Mouse (Mus musculus): ENCODE results near the gene Gadd45gip1.
"Not testable (repeated sequence)": the region's sequence is repeated elsewhere in the genome, so short reads cannot be mapped to it uniquely, and the experiment has no call there.

The Gadd45gip1 gene

GRCm38 (mm10) chr8:84797971-84798370 is 33.4 kb upstream of the Gadd45gip1 start:
- DNase-seq: no peak

DNA sequence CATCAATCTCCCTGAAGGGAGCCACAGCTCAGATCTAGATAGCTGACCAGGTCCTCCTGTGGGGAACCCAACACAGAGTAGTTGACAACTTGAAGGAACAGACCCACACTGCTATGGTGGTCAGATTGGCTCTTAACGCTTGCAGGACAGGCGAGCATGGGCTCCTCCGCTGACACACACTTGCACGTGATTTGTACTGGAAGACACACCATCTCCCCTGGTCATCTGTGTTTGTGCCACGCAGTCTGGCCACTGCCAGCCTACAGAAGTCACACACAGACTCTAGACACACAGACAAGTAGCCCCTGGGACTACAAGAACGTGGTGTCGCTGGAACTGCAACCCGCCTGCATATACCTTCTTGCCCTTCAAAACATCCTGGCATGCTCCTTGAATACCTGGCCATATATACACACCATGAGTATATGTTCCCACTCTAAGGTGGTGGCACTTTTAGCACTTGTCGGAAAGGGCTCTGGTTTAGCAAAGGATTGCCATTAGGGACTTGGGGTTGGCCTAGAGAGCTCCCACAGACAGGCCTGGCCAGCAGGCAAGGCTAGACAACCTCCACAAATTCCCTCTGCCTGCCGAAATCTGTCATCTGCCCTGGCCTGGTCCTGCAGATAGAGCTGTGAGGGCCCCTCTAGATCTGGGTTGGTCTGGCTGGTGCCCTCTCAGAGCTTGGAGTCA is 32.7 kb upstream of the Gadd45gip1 start:
- DNase-seq: no peak

GRCm38 (mm10) chr8:84799136-84799931 is 32.0 kb upstream of the Gadd45gip1 start:
- DNase-seq: peak; percentile 27 to 31

GRCm38 (mm10) chr8:84799999-84800831 is 31.1 kb upstream of the Gadd45gip1 start, which contains the start of gene Nfix:
Gene Nfix (minus strand): TSS chr8:84800344.
- DNase-seq: peak; percentile 52 to 57

- DNase-seq: no peak
Observed at GRCm38 (mm10) chr8:84806031-84806430, 25.3 kb upstream of the Gadd45gip1 start.

DNA sequence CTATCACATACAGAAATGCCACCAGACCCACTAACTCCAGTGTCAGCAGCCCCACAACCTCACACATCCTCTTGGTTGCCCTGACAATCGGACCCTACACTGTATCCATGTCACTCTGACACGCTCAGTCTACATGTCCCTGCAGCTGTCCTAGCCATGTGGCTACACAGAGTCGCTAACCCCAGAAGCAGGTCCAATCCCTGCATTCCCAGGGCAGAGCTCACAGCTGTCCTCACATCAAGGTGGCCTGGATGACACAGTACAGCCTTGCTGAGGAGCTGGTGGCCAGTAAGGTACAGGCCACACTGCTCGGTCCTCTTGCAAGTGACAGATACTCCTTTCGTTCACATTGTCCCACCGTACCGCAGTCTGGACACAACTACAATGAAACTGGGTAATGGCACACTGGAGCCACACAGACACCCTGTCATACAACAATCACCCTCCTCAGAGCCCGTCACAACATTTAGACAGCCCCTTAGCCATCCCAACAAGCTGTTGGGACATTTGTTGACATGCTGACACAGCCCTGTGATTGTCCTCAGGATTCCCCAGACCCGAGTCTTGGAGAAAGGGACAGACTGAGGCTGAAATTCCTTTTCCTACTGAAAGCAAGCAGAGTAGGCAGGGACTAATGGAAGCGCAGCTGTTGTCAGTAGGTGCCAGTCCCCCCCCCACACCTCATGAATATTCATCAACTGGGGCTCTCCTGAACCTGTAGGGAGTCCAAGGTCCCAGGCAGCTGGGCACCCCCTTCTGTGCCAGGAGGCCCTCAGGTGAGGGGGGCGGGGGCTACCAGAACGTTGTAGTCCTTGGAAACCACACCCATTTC is 22.0 kb upstream of the Gadd45gip1 start:
- DNase-seq: no peak

- DNase-seq: no peak
Observed at GRCm38 (mm10) chr8:84809941-84810280, 21.4 kb upstream of the Gadd45gip1 start.

GRCm38 (mm10) chr8:84810896-84811295 is 20.4 kb upstream of the Gadd45gip1 start:
- peak; percentile 96 for DNase-seq

- DNase-seq: no peak
Observed at GRCm38 (mm10) chr8:84811303-84811702, 20.0 kb upstream of the Gadd45gip1 start.

DNA sequence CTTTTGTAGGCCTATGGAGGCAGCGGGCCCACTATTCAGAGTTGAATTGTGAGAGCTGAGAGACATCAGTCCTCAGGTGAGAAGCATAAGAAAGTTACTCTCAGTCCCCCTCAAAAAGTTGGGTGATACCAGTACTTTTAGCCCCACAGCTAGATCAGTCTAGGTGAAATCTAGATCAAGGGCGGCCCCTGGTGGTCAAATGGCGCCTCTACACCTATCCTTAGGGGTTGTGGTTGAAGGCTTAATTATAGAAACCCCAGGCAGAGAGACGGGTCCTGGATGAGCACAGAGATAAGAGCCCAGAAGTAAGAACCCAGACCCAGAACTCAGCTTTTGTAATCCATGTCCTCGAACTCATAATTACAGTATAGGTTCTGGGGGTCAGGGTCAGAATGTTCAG is 18.3 kb upstream of the Gadd45gip1 start:
- peak; percentile 91 to 93 for DNase-seq

DNA sequence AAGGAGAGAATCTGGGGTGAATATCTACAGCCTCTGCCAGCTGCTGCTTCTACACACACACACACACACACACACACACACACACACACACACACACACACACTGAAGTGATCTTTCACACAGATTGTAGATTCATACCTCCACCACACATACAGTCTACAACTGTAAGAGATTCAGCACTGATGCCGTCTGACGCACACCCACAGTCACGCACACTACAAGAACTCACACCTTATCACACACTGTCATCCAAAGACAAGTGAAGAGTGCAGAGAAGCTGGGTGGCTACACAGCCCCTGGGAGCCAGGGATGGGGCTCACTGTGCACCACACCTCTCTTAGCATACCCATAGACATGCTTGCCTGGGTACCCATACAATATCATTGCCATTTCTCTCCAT is 17.5 kb upstream of the Gadd45gip1 start:
- DNase-seq: no peak

DNA sequence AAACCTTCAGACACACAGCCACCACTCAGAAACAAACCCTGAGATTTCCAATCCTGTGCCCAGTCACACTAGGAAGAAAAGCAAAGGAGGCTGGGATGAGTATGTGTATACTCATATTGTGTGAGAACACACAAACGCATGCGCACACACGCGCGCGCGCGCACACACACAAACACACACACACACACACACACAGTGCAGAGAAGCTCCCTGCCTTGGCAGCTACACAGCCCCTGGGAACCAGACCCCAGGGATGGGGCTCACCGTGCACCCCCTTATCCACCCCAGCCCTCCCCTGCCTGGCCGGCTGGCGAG is 17.1 kb upstream of the Gadd45gip1 start:
- no peak for DNase-seq

DNA sequence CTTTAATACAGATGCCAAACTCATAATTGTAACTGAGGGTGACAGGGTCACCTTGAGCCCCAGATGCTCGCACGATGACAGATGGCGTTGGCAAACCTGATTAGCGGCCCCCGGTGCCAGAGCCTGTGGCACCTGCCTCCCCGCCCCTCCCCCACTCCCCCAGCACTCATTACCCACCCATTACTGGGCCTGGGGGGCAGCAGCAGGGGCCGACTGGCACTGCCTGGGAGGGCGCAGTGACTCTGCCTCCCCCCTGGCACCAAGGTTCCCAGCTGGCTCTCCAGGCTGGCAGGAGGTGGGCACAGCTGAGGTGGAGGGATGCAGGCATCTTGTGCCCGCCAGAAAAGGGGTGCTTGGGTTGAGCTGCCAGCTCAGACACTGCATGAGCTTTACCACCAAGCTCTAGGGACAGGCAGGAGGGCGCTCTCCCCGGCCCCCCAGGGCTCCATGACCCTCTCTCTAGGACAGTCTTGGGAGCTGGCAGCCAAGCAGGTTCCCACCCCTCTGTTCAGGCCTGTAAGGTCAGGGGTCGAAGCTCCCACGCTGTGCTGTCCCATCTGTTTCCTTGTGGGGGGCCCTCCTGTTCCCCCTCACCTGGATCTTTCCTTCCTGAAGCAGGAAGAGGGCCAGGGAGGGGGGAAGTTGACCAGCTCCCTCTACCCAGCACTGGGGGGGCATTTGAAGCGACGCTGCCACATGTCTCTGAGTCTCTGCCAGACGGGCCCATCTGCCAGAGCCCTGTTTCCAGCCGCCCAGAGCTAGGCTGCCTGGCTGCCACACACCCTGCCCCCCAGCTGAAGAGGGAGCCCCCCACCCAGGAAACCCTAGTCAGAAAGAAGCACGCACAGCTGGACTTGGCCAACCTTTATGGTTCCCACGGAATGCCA is 16.5 kb upstream of the Gadd45gip1 start:
- DNase-seq: no peak

DNA sequence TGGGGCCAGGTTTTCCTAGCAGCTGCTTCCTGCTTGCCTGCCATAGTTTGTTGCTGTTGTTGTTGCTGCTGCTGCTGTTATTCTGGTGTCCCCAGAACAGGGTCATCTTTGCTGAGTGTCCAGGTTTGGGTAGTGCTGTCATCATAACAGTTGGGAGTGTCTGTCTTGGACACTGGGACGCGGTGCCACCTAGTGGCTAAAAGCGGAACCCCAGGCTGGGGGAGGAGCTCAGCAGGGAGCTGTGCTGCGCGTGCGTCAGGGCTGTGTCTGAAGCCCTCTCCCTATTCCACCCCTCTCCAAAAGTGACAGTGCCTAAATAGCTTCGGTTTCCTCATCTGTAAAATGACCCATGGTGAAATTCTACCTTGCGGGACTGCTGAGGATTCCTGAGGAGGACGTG is 15.8 kb upstream of the Gadd45gip1 start:
- DNase-seq: peak; percentile 98

- DNase-seq: no peak
Observed at GRCm38 (mm10) chr8:84816117-84816516, 15.2 kb upstream of the Gadd45gip1 start.

DNA sequence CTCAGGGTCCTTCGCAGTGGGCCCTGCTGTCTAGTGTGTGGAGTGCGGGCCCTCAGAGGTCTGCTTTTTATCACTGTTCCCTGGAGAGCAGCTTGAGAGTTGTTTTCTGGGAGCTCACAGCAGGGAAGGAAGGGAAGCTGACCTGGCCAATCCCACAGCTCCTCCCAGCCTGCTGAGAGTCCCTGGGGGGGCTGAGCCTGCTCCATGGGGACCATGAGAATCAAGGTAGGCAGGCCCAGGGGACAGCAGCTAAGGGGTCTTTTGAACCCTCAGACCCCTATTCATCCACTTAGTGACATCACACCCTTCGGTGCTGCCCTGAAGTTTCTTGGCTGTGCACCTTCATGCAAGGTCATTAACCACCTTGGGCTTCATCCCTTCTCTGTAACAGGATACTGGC is 8.6 kb upstream of the Gadd45gip1 start, which contains the start of gene Dand5:
Gene Dand5 (minus strand): TSS at position 101 of the 400 bp plus-strand sequence.
- no peak for DNase-seq

- DNase-seq: peak; percentile 69 to 70
Observed at GRCm38 (mm10) chr8:84823653-84824052, 7.7 kb upstream of the Gadd45gip1 start.

DNA sequence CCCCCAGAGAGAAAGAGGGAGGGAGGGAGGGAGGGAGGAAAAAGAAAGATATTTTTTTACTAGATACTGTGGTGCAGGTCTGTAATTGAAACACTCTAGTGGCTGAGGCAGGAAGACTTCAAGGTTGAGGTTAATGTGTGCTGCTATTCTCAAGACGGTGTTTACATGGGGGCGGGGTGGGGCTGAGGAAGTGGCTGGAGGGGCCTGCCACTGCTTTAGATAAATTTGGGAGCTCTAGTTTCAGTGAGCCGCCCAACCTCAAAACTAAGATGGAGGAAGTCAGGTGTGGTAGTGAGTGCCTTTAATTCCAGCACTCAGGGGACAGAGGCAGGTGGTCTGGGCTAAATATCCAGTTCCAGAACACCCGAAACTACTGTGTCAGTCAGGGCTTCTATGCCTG is 5.7 kb upstream of the Gadd45gip1 start:
- no peak for DNase-seq

DNA sequence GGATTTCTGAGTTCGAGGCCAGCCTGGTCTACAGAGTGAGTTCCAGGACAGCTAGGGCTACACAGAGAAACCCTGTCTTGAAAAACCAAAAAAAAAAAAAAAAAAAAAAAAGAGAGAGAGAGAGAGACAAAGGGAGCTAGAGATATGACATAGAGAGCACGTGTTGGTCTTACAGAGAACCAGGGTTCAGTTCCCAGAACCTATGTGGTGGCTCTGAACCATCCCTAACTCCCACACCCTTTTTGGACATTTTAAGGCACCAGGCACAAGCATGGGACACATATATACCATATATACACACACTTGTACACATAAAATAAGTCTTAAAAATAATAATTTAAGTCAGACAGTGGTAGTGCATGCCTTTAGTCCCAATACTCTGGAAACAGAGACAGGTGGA is 4.8 kb upstream of the Gadd45gip1 start:
- not testable (repeated sequence) for DNase-seq

DNA sequence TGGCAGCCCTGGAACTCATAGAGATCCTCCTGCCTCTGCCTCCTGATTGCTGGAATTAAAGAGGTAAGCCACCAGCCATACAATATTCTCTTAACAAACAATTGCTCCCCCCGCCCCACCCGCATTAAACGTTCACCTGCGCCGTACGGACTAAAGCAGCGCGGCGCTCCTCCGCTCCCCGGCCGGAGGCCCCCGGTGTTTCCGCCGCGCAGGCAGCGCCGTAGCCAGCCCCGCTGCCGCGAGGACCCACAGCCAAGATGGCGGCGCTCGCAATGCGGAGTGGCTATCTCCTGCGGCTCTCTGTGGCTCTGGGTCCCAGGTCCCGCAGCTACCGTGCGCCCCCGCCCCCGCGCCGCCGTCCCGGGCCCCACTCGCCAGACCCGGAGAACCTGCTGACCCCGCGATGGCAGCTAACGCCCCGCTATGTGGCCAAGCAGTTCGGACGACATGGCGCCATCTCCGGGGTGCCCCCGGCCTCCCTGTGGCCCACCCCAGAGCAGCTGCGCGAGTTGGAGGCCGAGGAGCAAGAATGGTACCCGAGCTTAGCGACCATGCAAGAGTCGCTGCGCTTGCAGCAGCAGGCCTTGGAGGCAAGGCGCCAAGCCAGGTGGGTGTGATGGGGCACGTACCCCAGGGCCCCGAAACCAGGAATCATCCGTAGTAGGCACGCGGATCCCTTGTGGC is 854 bp downstream of the Gadd45gip1 start:
- peak; percentile 90 to 92 for DNase-seq
